Mouse (Mus musculus) myocyte (in vitro differentiated cells): ENCODE results near the gene Mertk.

ENCODE experiments used
- CEBPB ChIP-seq: IDR thresholded peaks from 2 replicates; pipeline ENCODE4 v1.6.1; 2011; ENCODE audit warnings: mild to moderate bottlenecking, moderate library complexity; ENCODE audit not compliant: poor library complexity, insufficient read depth, severe bottlenecking
- E2F4 ChIP-seq: IDR thresholded peaks from one replicate; pipeline ENCODE4 v1.6.1; 2011; ENCODE audit warnings: mild to moderate bottlenecking, control low read depth, moderate library complexity; ENCODE audit not compliant: insufficient read depth
- MAX ChIP-seq: IDR thresholded peaks from one replicate; pipeline ENCODE4 v1.6.1; 2011; ENCODE audit warnings: low read depth, mild to moderate bottlenecking, control low read depth
- MYOD1 ChIP-seq, 3 experiments: IDR thresholded peaks; one replicate each; pipeline ENCODE4 v1.6.1; 2011; ENCODE audit warnings: control low read depth in 2 of 3, low read depth in 2 of 3, mild to moderate bottlenecking in 2 of 3, moderate library complexity in 1 of 3; ENCODE audit not compliant: insufficient read length in 2 of 3, control insufficient read depth in 1 of 3
- MYOG ChIP-seq, 3 experiments: IDR thresholded peaks; one replicate each; pipeline ENCODE4 v1.6.1; 2011; ENCODE audit warnings: control low read depth in 2 of 3, low read depth in 2 of 3, mild to moderate bottlenecking in 2 of 3; ENCODE audit not compliant: insufficient read length in 2 of 3, control insufficient read depth in 1 of 3, insufficient read depth in 1 of 3
- POLR2A ChIP-seq: IDR thresholded peaks from one replicate; pipeline ENCODE4 v1.6.1; 2011; ENCODE audit warnings: low read depth, mild to moderate bottlenecking, control low read depth, moderate library complexity; ENCODE audit not compliant: insufficient read length
- POLR2AphosphoS2 ChIP-seq: IDR thresholded peaks from one replicate; pipeline ENCODE4 v1.6.1; 2011; ENCODE audit warnings: low read depth, control low read depth; ENCODE audit not compliant: insufficient read length
- REST ChIP-seq: IDR thresholded peaks from one replicate; pipeline ENCODE4 v1.6.1; 2011; ENCODE audit warnings: mild to moderate bottlenecking, control low read depth, moderate library complexity; ENCODE audit not compliant: insufficient read depth, insufficient read length
- TCF12 ChIP-seq: IDR thresholded peaks from one replicate; pipeline ENCODE4 v1.6.1; 2011; ENCODE audit warnings: mild to moderate bottlenecking, control low read depth; ENCODE audit not compliant: poor library complexity, insufficient read depth, severe bottlenecking
- TCF3 ChIP-seq: IDR thresholded peaks from one replicate; pipeline ENCODE4 v1.6.1; 2011; ENCODE audit warnings: low read depth, control low read depth; ENCODE audit not compliant: insufficient read length
- USF1 ChIP-seq: IDR thresholded peaks from one replicate; pipeline ENCODE4 v1.6.1; 2011; ENCODE audit warnings: low read depth, mild to moderate bottlenecking, control low read depth, moderate library complexity

- TF ChIP-seq POLR2A (no peak), TCF12 (no peak), E2F4 (no peak), MYOD1 (IDR thresholded peaks at IDR 0.05; ENCODE audit: control insufficient read depth in 1 of 3, insufficient read length in 2 of 3, low read depth in 2 of 3) (peak in 2 of 3 experiments; percentile 50), USF1 (no peak), TCF3 (no peak), MAX (no peak), POLR2AphosphoS2 (no peak), MYOG (IDR thresholded peaks at IDR 0.05; ENCODE audit: control insufficient read depth in 1 of 3, insufficient read depth in 1 of 3, insufficient read length in 2 of 3, low read depth in 2 of 3) (no peak), REST (no peak), CEBPB (no peak)
Observed at GRCm38 (mm10) chr2:128770557-128770956, 71.8 kb downstream of the Mertk start.
